Mouse (Mus musculus): ENCODE data around the gene Ly6g5b.

DNA sequence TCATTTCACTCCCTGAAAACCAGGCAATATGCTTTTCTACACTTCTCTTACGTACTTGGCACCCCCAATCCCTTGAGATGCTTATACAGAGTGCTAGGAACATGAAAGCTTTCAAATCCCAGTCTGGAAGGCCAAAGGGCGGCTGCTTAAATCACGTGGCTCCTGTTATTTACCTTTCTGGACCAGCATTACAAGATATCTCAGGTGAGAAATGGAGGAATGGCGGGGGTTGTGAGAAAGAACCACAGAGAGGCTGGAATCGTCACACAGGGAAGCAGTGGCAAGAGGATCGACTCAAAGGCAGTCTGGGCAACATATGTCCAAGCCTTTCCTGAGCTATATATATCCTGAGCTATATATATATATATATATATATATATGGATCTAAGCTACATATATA is 10.3 kb upstream of the Ly6g5b start:
- TF ChIP-seq POLR2A (IDR thresholded peaks at IDR 0.05; ENCODE audit: borderline replicate concordance, control insufficient read depth, low read depth, low read length) (no peak), CTCF (IDR thresholded peaks at IDR 0.05; ENCODE audit: control insufficient read depth, insufficient read depth, low read length) (no peak)
